Mouse (Mus musculus) frontal cortex, adult (tissue): ENCODE measurements around the gene BC005537.

Source experiments
- ATAC-seq: cut with Nextera tagmentation; 2 replicates; pipeline ENCODE4 v1.9.2; 2017; ENCODE audit warnings: mild to moderate bottlenecking, moderate library complexity, mixed read lengths; ENCODE audit not compliant: low TSS enrichment

BC005537 gene

GRCm38 (mm10) chr13:24844983-24845955 is 43.8 kb downstream of the BC005537 start, which contains the start of gene D130043K22Rik:
Gene D130043K22Rik (plus strand): TSS chr13:24845135.
- peak; percentile 96 for ATAC-seq

GRCm38 (mm10) chr13:24849318-24849717 is 47.9 kb downstream of the BC005537 start:
- ATAC-seq: no peak

GRCm38 (mm10) chr13:24851989-24852388 is 50.5 kb downstream of the BC005537 start:
- ATAC-seq: no peak

- no peak for ATAC-seq
Measured at GRCm38 (mm10) chr13:24852570-24852969, 51.1 kb downstream of the BC005537 start.

GRCm38 (mm10) chr13:24859115-24859514 is 57.7 kb downstream of the BC005537 start:
- ATAC-seq: no peak

GRCm38 (mm10) chr13:24861084-24861483 is 59.6 kb downstream of the BC005537 start:
- ATAC-seq: no peak

GRCm38 (mm10) chr13:24862021-24862420 is 60.6 kb downstream of the BC005537 start:
- no peak for ATAC-seq

GRCm38 (mm10) chr13:24862520-24862919 is 61.1 kb downstream of the BC005537 start:
- peak; percentile 56; the same call in 1 of the 2 replicates for ATAC-seq
